Mouse (Mus musculus): ENCODE measurements at regions not wholly inside any gene's neighbourhood (a gene's known extent, or its start where the extent isn't known, plus 50 kb on each side); places are given as distances from the start of the nearest gene placed in this dataset.

DNA sequence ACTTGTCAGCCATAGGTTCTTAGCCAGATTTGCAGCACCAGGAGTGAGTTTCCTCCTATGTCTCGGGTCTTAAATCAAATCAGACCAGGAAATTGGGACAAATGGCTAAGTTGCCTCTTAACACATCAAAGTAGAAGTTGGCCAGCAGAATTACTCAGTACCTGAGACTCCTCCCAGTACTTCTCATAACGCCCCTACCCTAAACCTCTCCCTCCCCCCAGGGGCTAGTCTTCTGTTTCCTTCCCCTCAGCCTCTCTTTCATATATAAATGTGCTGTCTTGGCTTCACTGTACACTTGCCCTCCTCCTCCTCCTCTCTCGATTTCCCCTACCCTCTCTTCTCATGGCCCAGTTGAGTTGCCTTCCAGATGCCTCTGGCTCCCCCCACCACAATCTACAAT, 79.9 kb upstream of the Sox13 start:
- TF ChIP-seq CTCF (IDR thresholded peaks at IDR 0.05; ENCODE audit: low read depth, low read length), result no peak
- no peak for TF ChIP-seq POLR2A (IDR thresholded peaks at IDR 0.05; ENCODE audit: extremely low read depth, insufficient read depth, low read length)
